Mouse (Mus musculus): ENCODE results near the gene Asxl2. TPM values are rescaled to one million over a fixed set of nuclear protein-coding genes. Genes with fewer than 3 reads are reported as not detected.
A peak's percentile ranks its signal among the peaks of the same experiment; 100 is the strongest.
"Not testable (repeated sequence)": the region's sequence is repeated elsewhere in the genome, so short reads cannot be mapped to it uniquely, and the experiment has no call there.

Gene Asxl2
- polyA plus RNA-seq, 1 experiment from 2014 or later: 17.7 TPM

DNA sequence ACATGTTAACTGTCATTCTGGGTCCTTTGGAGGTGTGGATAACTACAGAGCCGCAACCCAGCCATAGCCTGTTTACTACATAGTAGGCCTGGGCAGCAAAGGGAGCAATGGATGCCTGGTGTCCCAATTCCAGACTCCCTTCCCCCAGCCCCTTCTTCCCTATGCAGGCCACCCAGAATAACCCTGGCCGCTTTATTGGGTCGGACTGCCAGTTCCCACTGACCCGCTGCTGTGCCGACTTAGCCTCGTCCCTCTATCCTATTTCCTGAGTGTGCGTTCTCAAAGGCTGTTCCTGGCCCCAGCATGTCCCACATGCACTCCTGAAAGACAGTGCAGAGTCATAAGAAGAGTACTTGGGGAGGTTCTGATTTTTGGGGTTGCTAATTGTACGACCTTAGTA lies 29.7 kb upstream of the Asxl2 start:
- Histone ChIP-seq H3K4me3 (replicated peaks) (no peak overlapping the region), H3K36me3 (peaks cover 11% of the 10 kb centered on the region; the same call in 1 of the 2 replicates), H3K27ac (replicated peaks) (no peak overlapping the region), H3K27me3 (no peaks in the 10 kb centered on the region), H3K4me2 (replicated peaks) (no peak overlapping the region), H3K4me1 (no peaks in the 10 kb centered on the region), H3K9ac (no peak overlapping the region), H3K9me3 (replicated peaks) (no peaks in the 10 kb centered on the region)
- WGBS: 92% methylated on average over 8 of the region's 8 CpGs
- ATAC-seq (ENCODE audit: insufficient number of reproducible peaks, low FRiP score, low TSS enrichment, low read depth): no peak

DNA sequence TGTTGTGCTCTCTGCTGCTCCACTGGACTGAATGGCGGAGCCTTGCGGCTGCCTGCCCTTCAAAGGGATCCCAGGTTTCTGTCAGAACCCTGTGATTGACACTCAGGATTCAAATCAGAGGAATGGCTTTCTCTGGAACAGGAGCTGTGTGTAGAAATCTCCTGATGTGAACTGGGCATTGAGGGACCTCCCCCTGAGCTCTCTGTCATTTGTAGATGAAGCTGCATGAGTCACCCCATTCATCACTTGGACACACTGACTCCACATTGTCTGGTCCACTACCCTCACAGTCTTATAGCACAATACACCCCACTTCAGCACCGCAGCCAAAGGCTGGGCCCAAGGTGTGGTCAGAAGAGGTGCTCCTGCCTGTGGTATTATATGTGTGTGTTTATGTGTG lies 21.0 kb upstream of the Asxl2 start:
- not testable (repeated sequence) for H3K27ac ChIP-seq (replicated peaks); H3K9me3 ChIP-seq (replicated peaks); H3K27me3 ChIP-seq; H3K4me1 ChIP-seq; H3K4me3 ChIP-seq (replicated peaks); H3K4me2 ChIP-seq (replicated peaks); ATAC-seq (ENCODE audit: insufficient number of reproducible peaks, low FRiP score, low TSS enrichment, low read depth); H3K9ac ChIP-seq
- 91% methylated on average over 3 of the region's 3 CpGs for WGBS
- peaks cover 34% of the 10 kb centered on the region for H3K36me3 ChIP-seq

DNA sequence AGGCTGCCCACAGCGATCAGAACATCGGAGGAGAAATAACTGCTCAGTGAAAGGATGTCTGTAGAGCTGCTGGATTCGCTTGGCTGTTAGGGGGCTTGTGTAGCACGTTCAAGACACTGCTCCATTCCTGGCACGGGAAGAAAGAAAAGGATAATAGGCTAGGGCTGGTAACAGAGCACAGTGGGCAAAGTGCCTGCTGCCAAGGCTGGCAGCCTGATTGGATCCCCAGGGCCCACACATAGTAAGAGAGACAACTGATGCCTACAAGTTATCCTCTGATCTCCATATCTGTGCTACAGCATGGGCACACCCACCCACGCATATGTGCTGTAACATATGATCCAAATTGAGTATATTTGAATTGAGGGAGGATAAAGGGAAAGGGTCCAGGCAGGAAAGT lies 20.1 kb upstream of the Asxl2 start:
- Histone ChIP-seq H3K9ac (no peak overlapping the region), H3K27me3 (no peaks in the 10 kb centered on the region), H3K4me3 (replicated peaks) (no peak overlapping the region), H3K4me2 (replicated peaks) (no peak overlapping the region), H3K4me1 (no peaks in the 10 kb centered on the region), H3K9me3 (replicated peaks) (no peaks in the 10 kb centered on the region), H3K27ac (replicated peaks) (no peak overlapping the region), H3K36me3 (peaks cover 31% of the 10 kb centered on the region)
- ATAC-seq (ENCODE audit: insufficient number of reproducible peaks, low FRiP score, low TSS enrichment, low read depth): no peak
- 81% methylated on average over 6 of the region's 6 CpGs for WGBS

DNA sequence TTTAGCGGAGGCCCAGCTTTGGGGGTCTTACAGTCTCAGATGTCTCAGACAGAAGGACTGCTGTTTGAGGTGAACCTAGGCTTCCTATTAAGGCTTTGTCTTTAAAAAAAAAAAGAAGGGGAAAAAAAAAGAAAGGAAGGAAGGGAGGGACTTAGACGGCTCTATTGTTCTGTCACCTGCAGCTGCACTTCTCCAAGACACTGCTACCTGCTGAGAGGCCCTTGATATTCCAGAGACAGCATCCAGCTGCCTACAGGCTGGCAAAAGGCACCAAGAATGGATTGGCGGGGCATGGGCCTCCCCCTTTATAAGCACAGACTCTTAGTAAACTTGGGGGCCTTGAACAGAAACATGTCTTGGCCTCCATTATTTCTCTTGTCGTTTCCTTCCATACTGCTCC lies 11.7 kb upstream of the Asxl2 start:
- no peak overlapping the region for H3K4me3 ChIP-seq (replicated peaks)
- no peak overlapping the region for H3K27ac ChIP-seq (replicated peaks)
- H3K36me3 ChIP-seq: 0 out of 2 replicates have a peak, but pooled peaks cover 4% of the 10 kb centered on the region
- no peaks in the 10 kb centered on the region for H3K27me3 ChIP-seq
- WGBS: 83% methylated on average over 4 of the region's 4 CpGs
- no peaks in the 10 kb centered on the region for H3K4me1 ChIP-seq
- H3K9ac ChIP-seq: no peak overlapping the region
- no peak overlapping the region for H3K4me2 ChIP-seq (replicated peaks)
- ATAC-seq (ENCODE audit: insufficient number of reproducible peaks, low FRiP score, low TSS enrichment, low read depth): no peak
- no peaks in the 10 kb centered on the region for H3K9me3 ChIP-seq (replicated peaks)

DNA sequence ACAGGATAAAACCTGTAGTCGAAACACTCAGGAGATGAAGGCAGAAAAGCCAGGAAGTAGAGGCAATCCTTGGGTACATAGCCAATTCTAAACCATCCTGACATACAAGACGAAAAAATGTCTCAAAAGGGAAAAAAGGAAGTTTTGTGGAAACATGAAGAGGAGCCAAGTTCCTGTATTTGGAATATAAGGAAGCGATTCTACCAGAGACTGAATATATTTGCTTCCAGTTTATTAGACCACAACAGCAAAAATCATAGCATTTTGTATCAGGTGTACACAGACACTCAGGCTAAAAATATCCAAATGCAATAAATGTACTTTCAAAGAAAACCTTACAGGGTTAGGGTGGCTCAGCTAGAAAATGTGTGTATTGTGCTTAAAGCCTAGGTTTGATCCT lies 7.9 kb upstream of the Asxl2 start:
- 78% methylated on average over 3 of the region's 3 CpGs for WGBS
- Histone ChIP-seq H3K9me3 (replicated peaks) (no peaks in the 10 kb centered on the region), H3K4me1 (no peaks in the 10 kb centered on the region), H3K36me3 (peaks cover 10% of the 10 kb centered on the region; the same call in 1 of the 2 replicates), H3K4me2 (replicated peaks) (no peak overlapping the region), H3K9ac (no peak overlapping the region), H3K27me3 (no peaks in the 10 kb centered on the region), H3K4me3 (replicated peaks) (no peak overlapping the region), H3K27ac (replicated peaks) (no peak overlapping the region)
- ATAC-seq (ENCODE audit: insufficient number of reproducible peaks, low FRiP score, low TSS enrichment, low read depth): no peak

DNA sequence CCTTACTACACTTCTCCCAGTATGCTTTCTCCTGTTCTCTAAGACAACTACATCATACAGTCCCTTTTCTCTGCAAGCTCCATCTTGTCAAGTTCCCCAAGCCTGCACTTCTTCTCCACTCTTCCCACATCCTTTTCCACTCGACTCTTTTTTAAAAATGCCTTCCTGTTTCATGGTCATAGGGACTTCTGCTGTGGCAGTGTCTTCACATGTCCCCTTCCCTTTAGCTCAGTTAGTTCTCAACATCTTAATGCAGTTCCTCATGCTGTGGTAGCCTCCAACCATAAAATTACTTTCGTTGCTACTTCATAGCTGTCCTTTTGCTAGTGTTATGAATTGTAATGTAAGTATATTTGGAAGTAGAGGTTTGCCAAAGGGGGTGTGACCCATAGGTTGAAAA lies 6.1 kb upstream of the Asxl2 start:
- Histone ChIP-seq H3K4me3 (replicated peaks) (no peak overlapping the region), H3K9me3 (replicated peaks) (no peaks in the 10 kb centered on the region), H3K4me1 (peaks cover 7% of the 10 kb centered on the region), H3K4me2 (replicated peaks) (no peak overlapping the region), H3K27ac (replicated peaks) (no peak overlapping the region), H3K36me3 (peaks cover 10% of the 10 kb centered on the region; the same call in 1 of the 2 replicates), H3K9ac (no peak overlapping the region), H3K27me3 (no peaks in the 10 kb centered on the region)
- ATAC-seq (ENCODE audit: insufficient number of reproducible peaks, low FRiP score, low TSS enrichment, low read depth): no peak
- WGBS: 84% methylated on average over 2 of the region's 2 CpGs

DNA sequence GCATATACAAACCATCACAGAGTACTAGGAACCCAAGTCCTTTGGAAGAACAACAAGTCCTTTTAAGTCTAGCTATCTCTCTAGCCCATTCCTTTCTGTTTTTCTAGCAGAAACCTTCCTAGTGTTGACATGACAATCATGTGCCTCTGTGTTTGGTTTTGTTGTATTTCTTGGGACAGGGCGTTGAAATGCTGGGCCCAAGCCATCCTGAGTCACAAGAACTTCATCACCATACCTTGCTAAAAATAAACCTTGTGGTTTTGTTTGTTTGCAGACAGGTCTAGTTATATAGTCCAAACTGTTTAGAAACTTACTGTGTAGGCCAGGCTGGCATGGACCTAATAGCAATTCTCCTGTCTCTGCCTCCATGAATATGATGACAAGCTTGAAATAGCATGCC lies 3.9 kb upstream of the Asxl2 start:
- Histone ChIP-seq H3K36me3 (peaks cover 6% of the 10 kb centered on the region; the same call in 1 of the 2 replicates), H3K27ac (replicated peaks) (no peak overlapping the region), H3K4me2 (replicated peaks) (no peak overlapping the region), H3K4me1 (peaks cover 9% of the 10 kb centered on the region), H3K4me3 (replicated peaks) (no peak overlapping the region), H3K9ac (no peak overlapping the region), H3K27me3 (no peaks in the 10 kb centered on the region), H3K9me3 (replicated peaks) (no peaks in the 10 kb centered on the region)
- 86% methylated on average over 1 of the region's 1 CpGs for WGBS
- ATAC-seq (ENCODE audit: insufficient number of reproducible peaks, low FRiP score, low TSS enrichment, low read depth): no peak

DNA sequence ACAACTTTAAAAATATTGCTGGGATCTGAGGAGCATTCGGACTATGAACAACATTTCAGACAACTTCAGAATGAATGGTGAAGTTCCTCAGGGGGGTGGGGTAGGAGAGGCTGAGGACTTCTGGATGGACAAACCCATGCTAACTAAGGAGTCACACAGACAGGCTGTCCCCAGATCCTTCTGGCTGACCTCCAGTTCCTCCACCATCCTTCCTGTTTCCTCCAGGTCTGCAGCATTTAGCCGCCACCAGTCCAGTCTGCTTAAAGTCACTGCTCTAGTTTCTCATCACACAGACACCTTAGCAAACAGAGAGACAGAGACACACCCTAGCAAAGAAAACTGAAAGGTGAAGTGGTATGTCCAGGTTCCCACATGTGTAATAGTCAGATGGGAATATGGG lies 2.5 kb upstream of the Asxl2 start:
- no peak for ATAC-seq (ENCODE audit: insufficient number of reproducible peaks, low FRiP score, low TSS enrichment, low read depth)
- no peak overlapping the region for H3K9ac ChIP-seq
- H3K27ac ChIP-seq (replicated peaks): no peak overlapping the region
- H3K4me3 ChIP-seq (replicated peaks): no peak overlapping the region
- H3K4me1 ChIP-seq: peaks cover 12% of the 10 kb centered on the region
- no peak overlapping the region for H3K4me2 ChIP-seq (replicated peaks)
- 78% methylated on average over 2 of the region's 2 CpGs for WGBS
- no peaks in the 10 kb centered on the region for H3K9me3 ChIP-seq (replicated peaks)
- H3K27me3 ChIP-seq: no peaks in the 10 kb centered on the region
- H3K36me3 ChIP-seq: peaks cover 6% of the 10 kb centered on the region; the same call in 1 of the 2 replicates

DNA sequence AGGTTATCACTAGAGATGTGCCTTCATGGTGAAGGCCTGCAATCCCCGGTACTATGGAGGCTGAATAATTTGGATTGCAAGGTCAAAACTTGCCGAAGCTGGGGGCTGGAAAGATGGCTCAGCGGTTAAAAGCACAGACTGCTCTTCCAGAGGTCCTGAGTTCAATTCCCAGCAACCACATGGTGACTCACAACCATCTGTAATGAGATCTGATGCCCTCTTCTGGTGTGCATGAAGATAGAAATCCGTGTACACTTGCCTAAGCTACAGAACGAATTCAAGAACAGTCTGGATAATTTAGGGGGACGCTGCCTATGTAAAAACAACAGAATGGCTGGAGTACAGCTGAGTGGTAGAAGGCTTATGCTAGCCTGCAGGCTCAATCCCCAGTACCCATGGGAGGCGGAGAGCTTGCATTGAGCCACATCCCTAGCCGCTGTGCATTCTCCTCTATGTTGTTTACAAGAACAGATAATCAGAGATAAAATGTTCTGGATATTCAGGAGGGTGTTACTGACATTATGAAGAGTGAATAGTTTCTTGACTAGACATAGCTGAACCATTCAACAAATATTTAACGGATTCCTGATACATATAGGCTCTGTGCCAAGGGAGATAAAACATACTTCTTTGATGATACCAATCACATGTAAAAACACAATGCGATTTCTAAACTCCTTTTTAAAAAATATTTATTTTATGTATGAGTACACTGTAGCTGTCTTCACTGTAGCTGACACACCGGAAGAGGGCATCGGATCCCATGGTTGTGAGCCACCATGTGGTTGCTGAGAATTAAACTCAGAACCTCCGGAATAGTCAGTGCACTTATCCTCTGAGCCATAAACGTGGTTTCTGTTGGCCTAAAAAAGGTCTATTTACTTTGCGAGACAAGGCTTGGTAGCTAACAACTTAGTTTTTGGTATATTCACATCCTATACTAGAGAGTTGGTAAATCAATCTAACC lies 999 bp upstream of the Asxl2 start:
- no peaks in the 10 kb centered on the region for H3K9me3 ChIP-seq (replicated peaks)
- ATAC-seq (ENCODE audit: insufficient number of reproducible peaks, low FRiP score, low TSS enrichment, low read depth): 0 out of 2 replicates have a peak, but pooled peaks have one; percentile 43

DNA sequence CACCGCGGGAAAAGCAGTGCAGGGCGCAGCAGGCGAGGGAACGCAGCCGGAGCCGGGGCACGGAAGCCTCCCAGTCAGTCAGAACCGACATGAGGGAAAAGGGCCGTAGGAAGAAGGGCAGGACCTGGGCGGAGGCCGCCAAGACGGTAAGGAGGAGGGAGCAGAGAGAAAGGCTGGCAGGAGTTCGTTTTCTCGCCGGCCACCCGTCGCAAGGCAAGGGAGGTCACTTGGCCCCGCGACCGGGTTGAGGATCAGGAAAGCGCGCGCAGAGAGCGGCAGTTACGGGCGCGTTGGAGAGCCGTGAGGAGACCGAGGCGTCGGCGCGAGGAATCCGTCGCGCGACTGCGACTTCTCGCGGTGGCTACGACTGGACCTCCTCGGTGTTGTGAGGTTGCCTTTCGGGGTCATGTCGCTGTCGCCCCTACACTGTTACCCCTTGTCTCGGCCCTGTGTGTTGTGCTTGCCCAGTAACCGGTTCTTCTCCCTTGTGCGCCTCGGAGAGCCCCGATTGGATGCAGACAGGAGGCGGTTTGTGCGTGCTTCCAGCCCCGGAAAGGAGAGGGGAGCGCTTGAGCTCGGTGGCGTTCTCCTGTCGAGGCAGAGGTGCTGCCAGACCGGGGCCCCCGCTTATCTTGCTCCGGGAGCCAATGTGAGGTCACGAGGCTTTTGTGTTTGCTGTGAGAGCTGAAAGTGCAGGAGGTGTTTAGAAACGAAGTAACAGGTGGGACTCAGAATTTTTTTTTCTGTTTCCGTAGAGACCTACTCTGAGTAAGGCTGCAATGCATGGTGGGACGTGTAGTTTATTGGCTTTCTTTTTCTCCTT lies 621 bp downstream of the Asxl2 start:
- WGBS: under 1% methylated on average over 65 of the region's 65 CpGs
- Histone ChIP-seq H3K27ac (replicated peaks) (peak overlapping the region; percentile 97), H3K4me2 (replicated peaks) (peak overlapping the region; percentile 51), H3K9me3 (replicated peaks) (no peaks in the 10 kb centered on the region), H3K36me3 (no peaks in the 10 kb centered on the region), H3K4me3 (replicated peaks) (peak overlapping the region; percentile 70), H3K27me3 (no peaks in the 10 kb centered on the region), H3K9ac (peak overlapping the region; percentile 95), H3K4me1 (peaks cover 12% of the 10 kb centered on the region)
- ATAC-seq (ENCODE audit: insufficient number of reproducible peaks, low FRiP score, low TSS enrichment, low read depth): peak; percentile 44

More for the DNA sequence above, 999 bp upstream of the Asxl2 start:
- Histone ChIP-seq H3K36me3 (peaks cover 2% of the 10 kb centered on the region; the same call in 1 of the 2 replicates), H3K4me2 (replicated peaks) (peak overlapping the region; percentile 51), H3K4me1 (peaks cover 12% of the 10 kb centered on the region), H3K4me3 (replicated peaks) (peak overlapping the region; percentile 70), H3K27ac (replicated peaks) (peak overlapping the region; percentile 97), H3K27me3 (no peaks in the 10 kb centered on the region), H3K9ac (peak overlapping the region; percentile 24; the same call in 1 of the 2 replicates)
- WGBS: 40% methylated on average over 15 of the region's 15 CpGs

Measured in embryonic facial prominence, embryonic 15.5 days (tissue).